In the genomic region with DNA sequence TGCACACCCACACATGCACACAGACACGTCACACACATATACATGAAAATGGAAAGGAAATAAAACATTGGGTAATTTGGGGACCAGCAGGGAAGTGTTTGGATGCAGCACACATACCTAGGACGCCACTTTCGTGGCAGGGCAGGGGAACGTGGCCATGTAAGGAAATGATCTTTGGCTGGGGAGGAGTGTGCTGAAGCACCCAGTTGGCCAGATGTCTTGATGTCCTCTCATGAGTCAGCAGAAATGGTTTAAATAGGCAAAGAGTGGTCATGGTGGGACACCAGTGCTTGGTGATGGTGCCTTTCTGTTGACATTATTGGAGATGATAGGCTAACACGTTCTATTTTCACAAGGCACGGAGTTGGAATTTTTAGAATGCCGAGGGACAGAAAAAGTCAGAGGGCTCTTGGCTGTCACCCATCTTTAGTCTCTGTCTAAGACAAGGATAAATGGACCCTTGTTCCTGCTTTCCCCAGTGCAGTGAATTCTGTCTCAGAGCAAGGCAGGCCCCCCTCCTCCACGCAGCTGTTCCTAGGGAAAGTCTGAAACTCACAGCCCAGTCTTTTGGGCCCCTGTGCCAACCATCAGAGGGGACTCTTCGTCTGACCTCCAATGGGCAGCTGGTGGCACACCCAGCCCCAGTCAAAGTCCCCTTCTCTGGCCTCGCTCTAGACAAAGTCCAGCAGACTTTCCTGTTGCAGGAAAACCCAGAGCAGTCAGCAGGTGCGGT, we compare ENCODE assay signal across 12 mouse cellular contexts. TPM values are rescaled to one million over a fixed set of nuclear protein-coding genes. Genes with fewer than 3 reads are reported as not detected.
DNase-seq lines count a peak whose midpoint lies in the region; ATAC-seq and TF ChIP-seq lines count a peak whose summit lies in the region.
"Had no signal": no experiment of that assay in that cellular context is flagged by ENCODE, and none has a peak within 500 bp of the region (broad histone marks: within the 10 kb centered on the region; RNA-seq: fewer than 3 reads in every experiment).

No protein-coding gene starts in this region.

- no peak overlapping the region for H3K4me3 ChIP-seq in embryonic facial prominence, embryonic 12.5 days
- H3K4me3 ChIP-seq in embryonic facial prominence, embryonic 10.5 days: no peak overlapping the region
- no peak overlapping the region for H3K4me3 ChIP-seq in limb, embryonic 12.5 days (replicated peaks)
- H3K4me3 ChIP-seq in limb, embryonic 10.5 days: no peak overlapping the region
- no peak overlapping the region for H3K4me3 ChIP-seq in hindbrain, embryonic 15.5 days
- no peak overlapping the region for H3K4me3 ChIP-seq in limb, embryonic 14.5 days (replicated peaks; ENCODE audit: low read length)
- H3K4me3 ChIP-seq: forebrain, embryonic 12.5 days; heart, embryonic 15.5 days had no signal

- 73% methylated on average over 11 of the region's 11 CpGs for whole genome bisulfite sequencing in embryonic facial prominence, embryonic 12.5 days
- WGBS in embryonic facial prominence, embryonic 10.5 days: 84% methylated on average over 11 of the region's 11 CpGs
- WGBS in limb, embryonic 12.5 days: 81% methylated on average over 11 of the region's 11 CpGs
- whole genome bisulfite sequencing in limb, embryonic 10.5 days: 91% methylated on average over 11 of the region's 11 CpGs
- WGBS in hindbrain, embryonic 15.5 days: 65% methylated on average over 11 of the region's 11 CpGs
- WGBS in limb, embryonic 14.5 days: 76% methylated on average over 11 of the region's 11 CpGs

- H3K9me3 ChIP-seq in embryonic facial prominence, embryonic 12.5 days: no peaks in the 10 kb centered on the region
- 0 out of 2 replicates have a peak, but pooled peaks cover 3% of the 10 kb centered on the region for H3K9me3 ChIP-seq in embryonic facial prominence, embryonic 10.5 days
- H3K9me3 ChIP-seq in limb, embryonic 12.5 days: 0 out of 2 replicates have a peak, but pooled peaks cover 7% of the 10 kb centered on the region
- H3K9me3 ChIP-seq in limb, embryonic 10.5 days (replicated peaks): peaks cover 3% of the 10 kb centered on the region; the same call in 1 of the 2 replicates
- H3K9me3 ChIP-seq in hindbrain, embryonic 15.5 days: no peaks in the 10 kb centered on the region
- H3K9me3 ChIP-seq in limb, embryonic 14.5 days (ENCODE audit: control insufficient read depth, low read length): no peaks in the 10 kb centered on the region; the same call in 1 of the 2 replicates
- H3K9me3 ChIP-seq: forebrain, embryonic 12.5 days; heart, embryonic 15.5 days had no signal

- H3K36me3 ChIP-seq in embryonic facial prominence, embryonic 12.5 days: no peaks in the 10 kb centered on the region
- peaks cover 10% of the 10 kb centered on the region for H3K36me3 ChIP-seq in embryonic facial prominence, embryonic 10.5 days (replicated peaks)
- peaks cover 14% of the 10 kb centered on the region; the same call in 1 of the 2 replicates for H3K36me3 ChIP-seq in limb, embryonic 12.5 days
- H3K36me3 ChIP-seq in limb, embryonic 10.5 days: peaks cover 18% of the 10 kb centered on the region
- H3K36me3 ChIP-seq in hindbrain, embryonic 15.5 days: no peaks in the 10 kb centered on the region
- H3K36me3 ChIP-seq in limb, embryonic 14.5 days (ENCODE audit: control insufficient read depth, insufficient read depth, low read length): peaks cover 8% of the 10 kb centered on the region; the same call in 1 of the 2 replicates
- H3K36me3 ChIP-seq: forebrain, embryonic 12.5 days; heart, embryonic 15.5 days had no signal

- no peaks in the 10 kb centered on the region for H3K27me3 ChIP-seq in embryonic facial prominence, embryonic 12.5 days
- no peaks in the 10 kb centered on the region for H3K27me3 ChIP-seq in embryonic facial prominence, embryonic 10.5 days (replicated peaks; ENCODE audit: low read depth, poor library complexity, severe bottlenecking)
- H3K27me3 ChIP-seq in limb, embryonic 12.5 days: no peaks in the 10 kb centered on the region
- H3K27me3 ChIP-seq in limb, embryonic 10.5 days (ENCODE audit: low read depth, poor library complexity, severe bottlenecking): no peaks in the 10 kb centered on the region
- no peaks in the 10 kb centered on the region for H3K27me3 ChIP-seq in hindbrain, embryonic 15.5 days
- H3K27me3 ChIP-seq in limb, embryonic 14.5 days (ENCODE audit: control insufficient read depth, insufficient read depth, low read length): no peaks in the 10 kb centered on the region
- H3K27me3 ChIP-seq: forebrain, embryonic 12.5 days; heart, embryonic 15.5 days had no signal

- no peak overlapping the region for H3K4me2 ChIP-seq in embryonic facial prominence, embryonic 12.5 days (replicated peaks)
- no peak overlapping the region for H3K4me2 ChIP-seq in limb, embryonic 12.5 days
- H3K4me2 ChIP-seq in hindbrain, embryonic 15.5 days: no peak overlapping the region
- H3K4me2 ChIP-seq in limb, embryonic 14.5 days (replicated peaks; ENCODE audit: low read depth, low read length, severe bottlenecking): no peak overlapping the region
- H3K4me2 ChIP-seq: forebrain, embryonic 12.5 days; heart, embryonic 15.5 days had no signal

- no peak overlapping the region for H3K9ac ChIP-seq in embryonic facial prominence, embryonic 12.5 days
- no peak overlapping the region; the same call in 1 of the 2 replicates for H3K9ac ChIP-seq in limb, embryonic 12.5 days (replicated peaks)
- H3K9ac ChIP-seq in hindbrain, embryonic 15.5 days: no peak overlapping the region
- no peak overlapping the region for H3K9ac ChIP-seq in limb, embryonic 14.5 days (ENCODE audit: low read depth, low read length, severe bottlenecking)
- H3K9ac ChIP-seq: forebrain, embryonic 12.5 days; heart, embryonic 15.5 days had no signal

- DNase-seq in embryonic facial prominence, embryonic 10.5 days (ENCODE audit: low spot score): no peak
- no peak for DNase-seq in limb, embryonic 10.5 days (ENCODE audit: low spot score)
- DNase-seq in limb, embryonic 14.5 days (ENCODE audit: low spot score): no peak
- no peak for DNase-seq in frontal cortex, adult 2 months (ENCODE audit: extremely low spot score in 1 of 2, low spot score in 1 of 2)
- DNase-seq in adrenal gland, postnatal 36 days: no peak
- DNase-seq: gastrocnemius, postnatal 25 days; midbrain, embryonic 14.5 days had no signal

- no peak for ATAC-seq in embryonic facial prominence, embryonic 12.5 days (ENCODE audit: insufficient number of reproducible peaks, insufficient read depth, low FRiP score, low TSS enrichment)
- no peak for ATAC-seq in limb, embryonic 12.5 days (ENCODE audit: insufficient number of reproducible peaks, insufficient read depth, low FRiP score, low TSS enrichment, low read depth)
- ATAC-seq in hindbrain, embryonic 15.5 days (ENCODE audit: low FRiP score, low read depth): peak; percentile 61
- ATAC-seq in limb, embryonic 14.5 days (ENCODE audit: low FRiP score, low read depth): peak; percentile 11; the same call in 1 of the 2 replicates

- H3K27ac ChIP-seq in embryonic facial prominence, embryonic 12.5 days: 0 out of 2 replicates have a peak overlapping the region, but pooled peaks have one; percentile 47
- no peak overlapping the region for H3K27ac ChIP-seq in embryonic facial prominence, embryonic 10.5 days (replicated peaks)
- peak overlapping the region; percentile 56 for H3K27ac ChIP-seq in limb, embryonic 12.5 days
- H3K27ac ChIP-seq in limb, embryonic 10.5 days: no peak overlapping the region
- H3K27ac ChIP-seq in hindbrain, embryonic 15.5 days (replicated peaks): peak overlapping the region; percentile 49; the same call in 1 of the 2 replicates
- no peak overlapping the region for H3K27ac ChIP-seq in limb, embryonic 14.5 days (replicated peaks; ENCODE audit: low read depth, low read length)
- H3K27ac ChIP-seq: forebrain, embryonic 12.5 days; heart, embryonic 15.5 days had no signal

- H3K4me1 ChIP-seq in embryonic facial prominence, embryonic 12.5 days: peaks cover 12% of the 10 kb centered on the region
- H3K4me1 ChIP-seq in embryonic facial prominence, embryonic 10.5 days: peaks cover 38% of the 10 kb centered on the region
- H3K4me1 ChIP-seq in limb, embryonic 12.5 days (replicated peaks): peaks cover 31% of the 10 kb centered on the region
- peaks cover 46% of the 10 kb centered on the region for H3K4me1 ChIP-seq in limb, embryonic 10.5 days
- peaks cover 24% of the 10 kb centered on the region for H3K4me1 ChIP-seq in hindbrain, embryonic 15.5 days (replicated peaks)
- H3K4me1 ChIP-seq in limb, embryonic 14.5 days (ENCODE audit: control insufficient read depth, insufficient read depth, low read length): peaks cover 18% of the 10 kb centered on the region

- TF ChIP-seq POLR2A in limb, embryonic 14.5 days (IDR thresholded peaks at IDR 0.05; ENCODE audit: borderline replicate concordance, extremely low read depth, insufficient read depth, insufficient read length): no peak

RNA-seq across cellular contexts. Expression of gene Galnt10, which starts 56.1 kb away (rescaled TPM):
- polyA plus RNA-seq in embryonic facial prominence, embryonic 12.5 days (2016; fragmentation: Nextera tagmentation; extraction: Ambion mirVana): 34.3 and 36.2 TPM in 2 replicates
- 18.8 and 20.1 TPM in 2 replicates for polyA plus RNA-seq in embryonic facial prominence, embryonic 10.5 days (2016; fragmentation: Nextera tagmentation; extraction: Ambion mirVana)
- polyA plus RNA-seq in limb, embryonic 12.5 days (2016; fragmentation: Nextera tagmentation; extraction: Ambion mirVana): 31.4 and 35.0 TPM in 2 replicates
- 20.3 and 22.3 TPM in 2 replicates for polyA plus RNA-seq in limb, embryonic 10.5 days (2016; fragmentation: Nextera tagmentation; extraction: Ambion mirVana)
- polyA plus RNA-seq in hindbrain, embryonic 15.5 days (2015; fragmentation: Nextera tagmentation; extraction: Ambion mirVana): 14.6 and 15.4 TPM in 2 replicates
- polyA plus RNA-seq in limb, embryonic 14.5 days (2012; rRNA removed): 26.5 and 30.3 TPM in 2 replicates
- 24.4 and 27.5 TPM in 2 replicates for polyA plus RNA-seq in limb, embryonic 14.5 days (2014; fragmentation: Nextera tagmentation; extraction: Ambion mirVana)
- 8.6 and 9.7 TPM in 2 replicates for polyA plus RNA-seq in frontal cortex, adult 2 months (2012; rRNA removed)
- 10 to 100 TPM; 47.0 to 51.6 TPM for total RNA-seq in adrenal gland, postnatal 36 days (2021)

Comparison
In these comparisons a context has a peak if more than half of its experiments do, and no peak if none do; other contexts are left out.
1. ATAC-seq: peak in hindbrain, embryonic 15.5 days (single experiment) and limb, embryonic 14.5 days (single experiment); none in embryonic facial prominence, embryonic 12.5 days (single experiment) and limb, embryonic 12.5 days (single experiment).
2. H3K27ac ChIP-seq: peak in embryonic facial prominence, embryonic 12.5 days (single experiment), limb, embryonic 12.5 days (single experiment) and hindbrain, embryonic 15.5 days (single experiment); none in embryonic facial prominence, embryonic 10.5 days (single experiment), limb, embryonic 10.5 days (single experiment) and limb, embryonic 14.5 days (single experiment).